Mouse (Mus musculus) left cerebral cortex, adult 11 months (tissue): Measurements from ENCODE around the gene Uap1.
"Not testable (repeated sequence)": the region's sequence is repeated elsewhere in the genome, so short reads cannot be mapped to it uniquely, and the experiment has no call there.

Experiments used
- DNase-seq: peaks from one replicate; pipeline ENCODE4 v3.0.0; 2022; ENCODE audit warnings: low spot score

The Uap1 gene

GRCm38 (mm10) chr1:170111651-170112226 lies 63.0 kb downstream of the Uap1 start:
- no peak for DNase-seq

GRCm38 (mm10) chr1:170110516-170111332 lies 64.0 kb downstream of the Uap1 start, which contains the start of gene Ddr2:
Gene Ddr2, minus strand, starts transcription at chr1:170110762.
- DNase-seq, result no peak

GRCm38 (mm10) chr1:170109776-170110515 lies 64.8 kb downstream of the Uap1 start:
- no peak for DNase-seq

GRCm38 (mm10) chr1:170102814-170103213 lies 71.9 kb downstream of the Uap1 start:
- DNase-seq, result not testable (repeated sequence)
